Mouse (Mus musculus) intestine, postnatal 0 days (tissue): Measurements from ENCODE around the gene Gm16223. TPM values are rescaled to one million over a fixed set of nuclear protein-coding genes. Genes with fewer than 3 reads are reported as not detected.

Experiments
- ATAC-seq: fragments of 200-750 bp; cut with Nextera tagmentation; 2 replicates; pipeline ENCODE4 v1.8.0; 2017; ENCODE audit warnings: mild to moderate bottlenecking, moderate TSS enrichment, moderate library complexity
- H3K27ac ChIP-seq: fragments of 300-500 bp; sonication (generic); 2 replicates; pipeline ENCODE4 v1.5.1; 2014; ENCODE audit warnings: mild to moderate bottlenecking, low read depth, low read length, moderate library complexity
- H3K27me3 ChIP-seq: fragments of 300-500 bp; sonication (generic); replicated peaks from 2 replicates; pipeline ENCODE4 v1.6.1; 2014; ENCODE audit warnings: low read length, mixed read lengths; ENCODE audit not compliant: control insufficient read depth, insufficient read depth
- H3K36me3 ChIP-seq: fragments of 300-500 bp; sonication (generic); 2 replicates; pipeline ENCODE4 v1.6.1; 2014; ENCODE audit warnings: mild to moderate bottlenecking, moderate library complexity; ENCODE audit not compliant: control insufficient read depth, insufficient read depth
- H3K4me1 ChIP-seq: fragments of 300-500 bp; sonication (generic); replicated peaks from 2 replicates; pipeline ENCODE4 v1.6.1; 2014; ENCODE audit warnings: antibody characterized with exemption, low read length, mixed read lengths; ENCODE audit not compliant: control insufficient read depth, insufficient read depth
- H3K4me2 ChIP-seq: fragments of 300-500 bp; sonication (generic); replicated peaks from 2 replicates; pipeline ENCODE4 v1.6.1; 2014; ENCODE audit warnings: low read depth, mild to moderate bottlenecking, moderate library complexity
- H3K4me3 ChIP-seq: fragments of 300-500 bp; sonication (generic); 2 replicates; pipeline ENCODE4 v1.5.1; 2014; ENCODE audit warnings: low read depth, low read length
- H3K9ac ChIP-seq: fragments of 300-500 bp; sonication (generic); 2 replicates; pipeline ENCODE4 v1.6.1; 2014; ENCODE audit warnings: mild to moderate bottlenecking, low read depth, low read length
- H3K9me3 ChIP-seq: fragments of 300-500 bp; sonication (generic); 2 replicates; pipeline ENCODE4 v1.6.1; 2016; ENCODE audit warnings: mixed run types; ENCODE audit not compliant: control insufficient read depth
- CTCF ChIP-seq: sonication (generic); IDR thresholded peaks from 2 replicates; pipeline ENCODE4 v1.5.1; 2016; ENCODE audit warnings: low read depth, mild to moderate bottlenecking, control low read depth, antibody characterized with exemption, moderate library complexity
- WGBS: fragments of 180-500 bp; shearing (Covaris S2); extraction: QIAGEN DNeasy Blood & Tissue Kit; methylation state at CpG from one replicate; pipeline ENCODE4 v1.1.7; 2014; 5-methylcytosine and 5-hydroxymethylcytosine counted together
- polyA plus RNA-seq: library from polyadenylated mRNA; unstranded; fragments of >200 nt; fragmentation: Nextera tagmentation; extraction: Ambion mirVana; gene quantifications from 2 replicates; pipeline ENCODE4 v1.2.1, GENCODE M21; 2015

Gene Gm16223
- polyA plus RNA-seq, 1 experiment from 2014 or later: not detected

GRCm38 (mm10) chr5:42207456-42208122 lies 139.8 kb downstream of the Gm16223 start:
- Histone ChIP-seq H3K4me3 (no peak overlapping the region), H3K9me3 (no peaks in the 10 kb centered on the region), H3K9ac (no peak overlapping the region), H3K4me1 (no peaks in the 10 kb centered on the region), H3K27ac (no peak overlapping the region), H3K4me2 (no peak overlapping the region), H3K36me3 (no peaks in the 10 kb centered on the region), H3K27me3 (no peaks in the 10 kb centered on the region)
- no peak for ATAC-seq
- 91% methylated on average over 3 of the region's 3 CpGs for WGBS
- no peak for TF ChIP-seq CTCF

GRCm38 (mm10) chr5:42211554-42212338 lies 144.0 kb downstream of the Gm16223 start:
- Histone ChIP-seq H3K4me1 (no peaks in the 10 kb centered on the region), H3K27ac (no peak overlapping the region), H3K27me3 (no peaks in the 10 kb centered on the region), H3K4me2 (no peak overlapping the region), H3K9me3 (no peaks in the 10 kb centered on the region), H3K9ac (no peak overlapping the region), H3K36me3 (no peaks in the 10 kb centered on the region), H3K4me3 (no peak overlapping the region)
- 67% methylated on average over 4 of the region's 4 CpGs for WGBS
- no peak for TF ChIP-seq CTCF
- ATAC-seq: no peak

- Histone ChIP-seq H3K27ac (no peak overlapping the region), H3K4me2 (no peak overlapping the region), H3K4me1 (no peaks in the 10 kb centered on the region), H3K9ac (no peak overlapping the region), H3K36me3 (no peaks in the 10 kb centered on the region), H3K9me3 (no peaks in the 10 kb centered on the region), H3K4me3 (no peak overlapping the region), H3K27me3 (no peaks in the 10 kb centered on the region)
- no peak for ATAC-seq
- no peak for TF ChIP-seq CTCF
- 83% methylated on average over 4 of the region's 4 CpGs for WGBS
Observed at GRCm38 (mm10) chr5:42212353-42212752, 144.6 kb downstream of the Gm16223 start.

- no peak overlapping the region for H3K27ac ChIP-seq
- no peak overlapping the region for H3K9ac ChIP-seq
- no peak for TF ChIP-seq CTCF
- H3K27me3 ChIP-seq: no peaks in the 10 kb centered on the region
- no peaks in the 10 kb centered on the region for H3K4me1 ChIP-seq
- H3K4me2 ChIP-seq: no peak overlapping the region
- ATAC-seq: no peak
- H3K4me3 ChIP-seq: no peak overlapping the region
- no peaks in the 10 kb centered on the region for H3K9me3 ChIP-seq
- H3K36me3 ChIP-seq: no peaks in the 10 kb centered on the region
- WGBS: 94% methylated on average over 1 of the region's 1 CpGs
Observed at GRCm38 (mm10) chr5:42224840-42225239, 157.1 kb downstream of the Gm16223 start.

GRCm38 (mm10) chr5:42228631-42229030 lies 160.9 kb downstream of the Gm16223 start:
- Histone ChIP-seq H3K27me3 (no peaks in the 10 kb centered on the region), H3K4me1 (no peaks in the 10 kb centered on the region), H3K4me3 (no peak overlapping the region), H3K4me2 (no peak overlapping the region), H3K9me3 (no peaks in the 10 kb centered on the region), H3K36me3 (no peaks in the 10 kb centered on the region), H3K9ac (no peak overlapping the region), H3K27ac (no peak overlapping the region)
- no peak for ATAC-seq
- 65% methylated on average over 2 of the region's 2 CpGs for WGBS
- TF ChIP-seq CTCF: no peak

GRCm38 (mm10) chr5:42239291-42239690 lies 171.5 kb downstream of the Gm16223 start:
- H3K9me3 ChIP-seq: no peaks in the 10 kb centered on the region
- no peak for TF ChIP-seq CTCF
- no peaks in the 10 kb centered on the region for H3K36me3 ChIP-seq
- H3K4me1 ChIP-seq: no peaks in the 10 kb centered on the region
- no peak overlapping the region for H3K9ac ChIP-seq
- H3K4me3 ChIP-seq: no peak overlapping the region
- H3K4me2 ChIP-seq: no peak overlapping the region
- 81% methylated on average over 5 of the region's 5 CpGs for WGBS
- no peak overlapping the region for H3K27ac ChIP-seq
- ATAC-seq: no peak
- no peaks in the 10 kb centered on the region for H3K27me3 ChIP-seq
